Mouse (Mus musculus) thymus, adult 2 months (tissue): ENCODE data around the gene Gabrr2. TPM values are rescaled to one million over a fixed set of nuclear protein-coding genes. Genes with fewer than 3 reads are reported as not detected.

Experiments used
- DNase-seq: peaks from one replicate; pipeline ENCODE4 v3.0.0; 2021
- H3K27ac ChIP-seq: fragments of 200-500 bp; 2 replicates; pipeline ENCODE4 v1.5.1; 2012; ENCODE audit warnings: low read length, control low read depth; ENCODE audit not compliant: control insufficient read depth, insufficient read depth
- H3K27me3 ChIP-seq: fragments of 200-500 bp; 2 replicates; pipeline ENCODE4 v1.6.1; 2012; ENCODE audit warnings: mild to moderate bottlenecking, low read length, moderate library complexity, mixed read lengths; ENCODE audit not compliant: control insufficient read depth, insufficient read depth
- H3K36me3 ChIP-seq: fragments of 200-500 bp; 2 replicates; pipeline ENCODE4 v1.6.1; 2012; ENCODE audit warnings: mild to moderate bottlenecking, low read length, moderate library complexity; ENCODE audit not compliant: control insufficient read depth, insufficient read depth
- H3K4me1 ChIP-seq: fragments of 200-500 bp; replicated peaks from 2 replicates; pipeline ENCODE4 v1.6.1; 2012; ENCODE audit warnings: low read length; ENCODE audit not compliant: control insufficient read depth, insufficient read depth
- H3K4me3 ChIP-seq: fragments of 200-500 bp; 2 replicates; pipeline ENCODE4 v1.5.1; 2012; ENCODE audit warnings: mild to moderate bottlenecking, low read length, control low read depth, moderate library complexity; ENCODE audit not compliant: control insufficient read depth, insufficient read depth
- CTCF ChIP-seq: fragments of 200-500 bp; IDR thresholded peaks from 2 replicates; pipeline ENCODE4 v1.5.1; 2012; ENCODE audit warnings: mild to moderate bottlenecking, control low read depth, low read length, moderate library complexity, borderline replicate concordance; ENCODE audit not compliant: control insufficient read depth, poor library complexity, insufficient read depth; ENCODE audit errors: extremely low read depth
- POLR2A ChIP-seq: fragments of 200-500 bp; IDR thresholded peaks from 2 replicates; pipeline ENCODE4 v1.6.1; 2012; ENCODE audit warnings: mild to moderate bottlenecking, low read length, control low read depth, moderate library complexity; ENCODE audit not compliant: control insufficient read depth, poor library complexity, insufficient read depth; ENCODE audit errors: extremely low read depth
- WGBS: fragments of 180-500 bp; shearing (Covaris S2); methylation state at CpG from one replicate; pipeline ENCODE4 v1.1.7; 2018; 5-methylcytosine and 5-hydroxymethylcytosine counted together
- polyA plus RNA-seq: library from polyadenylated mRNA; depleted of rRNA; stranded (reverse); fragments of >200 nt; gene quantifications from 2 replicates; pipeline ENCODE4 v1.2.3, GENCODE M21; 2012; rRNA removed

The Gabrr2 gene
- 3.0 and 3.9 TPM in 2 replicates for polyA plus RNA-seq

DNA sequence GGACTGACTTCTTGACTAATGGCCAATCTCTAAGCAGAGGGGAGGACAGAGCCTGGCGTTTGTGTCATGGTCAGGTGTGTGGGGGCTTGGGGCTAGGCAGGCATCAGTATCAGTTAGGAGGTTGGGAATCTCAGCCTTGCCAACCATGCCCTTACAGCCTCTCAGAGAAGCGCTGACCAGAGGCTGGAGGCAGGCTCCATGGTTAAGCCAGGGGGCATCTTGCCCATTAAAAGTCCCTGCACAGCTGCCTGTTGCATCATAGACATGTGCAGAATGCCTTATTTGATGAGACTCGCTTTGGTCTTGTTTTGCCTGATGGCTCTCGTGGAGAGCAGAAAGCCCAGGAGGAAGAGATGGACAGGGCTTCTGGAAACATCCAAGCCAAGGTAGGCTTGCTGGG is at the start of gene Gabrr2:
Gene Gabrr2, plus strand, starts transcription at position 19 of the 400 bp plus-strand sequence.
- 95% methylated on average over 4 of the region's 4 CpGs for WGBS
- H3K4me1 ChIP-seq = no peaks in the 10 kb centered on the region
- H3K27ac ChIP-seq = no peak within 1 kb of the TSS
- H3K36me3 ChIP-seq = no peaks in the 10 kb centered on the region
- no peak for DNase-seq
- H3K4me3 ChIP-seq = no peak within 1 kb of the TSS
- TF ChIP-seq POLR2A (no peak), CTCF (no peak)
- H3K27me3 ChIP-seq = no peaks in the 10 kb centered on the region

DNA sequence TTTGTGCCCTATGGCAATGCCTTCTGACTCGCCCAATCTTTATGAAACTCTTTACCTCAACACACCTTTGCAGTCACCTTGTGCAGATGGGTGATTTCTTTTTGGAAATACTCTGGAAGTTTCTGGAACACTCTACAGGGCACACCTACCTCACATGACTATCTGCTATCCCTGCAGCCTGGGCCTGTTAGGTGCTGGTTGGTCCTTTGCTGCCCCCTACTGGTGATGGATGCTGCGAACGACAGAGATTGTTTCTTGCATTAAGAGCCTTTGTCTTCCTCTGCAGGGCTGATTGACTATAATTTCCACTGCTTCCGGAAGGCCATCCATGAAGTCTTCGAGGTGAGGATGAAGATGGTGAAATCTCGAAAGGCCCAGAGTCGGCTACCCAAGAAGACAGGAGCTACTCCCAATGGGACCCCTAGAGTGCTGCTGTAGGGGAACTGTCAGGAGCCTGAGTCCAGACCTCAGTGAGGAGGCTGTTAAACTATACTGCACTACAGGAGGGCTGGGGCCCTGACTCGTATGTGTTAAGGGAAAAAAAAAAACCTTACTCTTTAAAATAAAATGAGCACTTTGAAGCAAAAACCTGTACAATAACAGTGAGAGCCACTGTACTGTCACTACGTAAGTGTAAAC is 44.3 kb upstream of the Gabrr2 start:
- 42% methylated on average over 9 of the region's 9 CpGs for WGBS
- TF ChIP-seq POLR2A (no peak), CTCF (peak; percentile 74; the same call in 1 of the 2 replicates)

DNA sequence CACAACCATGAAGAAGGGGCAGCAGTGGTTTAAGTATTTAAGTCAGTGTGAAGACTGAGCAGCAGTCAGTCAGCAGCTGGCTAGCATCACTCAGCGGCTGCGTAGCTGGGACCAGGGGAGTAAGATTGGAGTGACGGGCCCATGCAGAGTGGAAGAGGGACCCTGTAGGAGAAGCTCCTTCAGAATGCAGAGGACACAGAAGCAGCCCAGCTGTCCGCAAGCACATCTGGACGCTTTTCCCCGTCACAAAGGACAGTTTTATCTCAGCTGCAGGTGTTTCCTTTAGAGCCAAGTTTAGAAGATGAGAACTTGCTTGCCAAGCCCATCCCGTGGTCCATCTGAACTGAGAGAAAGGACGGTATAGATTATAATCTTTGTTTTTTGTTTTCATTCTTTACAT is 38.4 kb upstream of the Gabrr2 start:
- no peak for DNase-seq
- H3K36me3 ChIP-seq = no peaks in the 10 kb centered on the region
- H3K27me3 ChIP-seq = no peaks in the 10 kb centered on the region
- H3K27ac ChIP-seq = no peak overlapping the region
- H3K4me3 ChIP-seq = no peak overlapping the region
- WGBS = 30% methylated on average over 8 of the region's 8 CpGs
- H3K4me1 ChIP-seq = peaks cover 6% of the 10 kb centered on the region
- TF ChIP-seq CTCF = no peak
- no peak for TF ChIP-seq POLR2A

More for the DNA sequence above, 44.3 kb upstream of the Gabrr2 start:
- no peak overlapping the region for H3K4me3 ChIP-seq
- DNase-seq = peak; percentile 87
- no peak overlapping the region for H3K27ac ChIP-seq
- H3K27me3 ChIP-seq = no peaks in the 10 kb centered on the region
- H3K4me1 ChIP-seq = no peaks in the 10 kb centered on the region
- no peaks in the 10 kb centered on the region for H3K36me3 ChIP-seq

DNA sequence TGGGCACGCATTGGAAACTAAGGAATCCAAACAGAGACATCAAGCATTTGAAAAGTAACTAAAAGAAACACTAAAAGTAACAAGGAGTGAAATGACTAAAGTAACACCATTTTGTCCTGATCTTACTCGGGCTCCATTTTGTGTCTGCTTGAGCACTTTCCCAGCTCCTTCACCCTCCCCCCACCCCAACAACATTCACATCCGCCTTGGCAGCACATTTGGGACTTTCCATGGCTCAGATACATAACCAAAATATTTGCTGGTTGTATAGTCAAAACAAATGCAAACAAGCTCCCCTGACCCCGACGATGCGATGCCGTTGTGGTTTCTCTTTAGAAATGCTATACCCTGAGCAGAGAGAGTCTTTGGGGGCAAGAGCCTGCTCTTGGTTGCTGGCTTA is 33.7 kb upstream of the Gabrr2 start:
- Histone ChIP-seq H3K4me3 (no peak overlapping the region), H3K27ac (no peak overlapping the region), H3K27me3 (no peaks in the 10 kb centered on the region), H3K4me1 (peaks cover 8% of the 10 kb centered on the region), H3K36me3 (no peaks in the 10 kb centered on the region)
- DNase-seq = no peak
- 93% methylated on average over 7 of the region's 7 CpGs for WGBS
- TF ChIP-seq CTCF (no peak), POLR2A (no peak)

DNA sequence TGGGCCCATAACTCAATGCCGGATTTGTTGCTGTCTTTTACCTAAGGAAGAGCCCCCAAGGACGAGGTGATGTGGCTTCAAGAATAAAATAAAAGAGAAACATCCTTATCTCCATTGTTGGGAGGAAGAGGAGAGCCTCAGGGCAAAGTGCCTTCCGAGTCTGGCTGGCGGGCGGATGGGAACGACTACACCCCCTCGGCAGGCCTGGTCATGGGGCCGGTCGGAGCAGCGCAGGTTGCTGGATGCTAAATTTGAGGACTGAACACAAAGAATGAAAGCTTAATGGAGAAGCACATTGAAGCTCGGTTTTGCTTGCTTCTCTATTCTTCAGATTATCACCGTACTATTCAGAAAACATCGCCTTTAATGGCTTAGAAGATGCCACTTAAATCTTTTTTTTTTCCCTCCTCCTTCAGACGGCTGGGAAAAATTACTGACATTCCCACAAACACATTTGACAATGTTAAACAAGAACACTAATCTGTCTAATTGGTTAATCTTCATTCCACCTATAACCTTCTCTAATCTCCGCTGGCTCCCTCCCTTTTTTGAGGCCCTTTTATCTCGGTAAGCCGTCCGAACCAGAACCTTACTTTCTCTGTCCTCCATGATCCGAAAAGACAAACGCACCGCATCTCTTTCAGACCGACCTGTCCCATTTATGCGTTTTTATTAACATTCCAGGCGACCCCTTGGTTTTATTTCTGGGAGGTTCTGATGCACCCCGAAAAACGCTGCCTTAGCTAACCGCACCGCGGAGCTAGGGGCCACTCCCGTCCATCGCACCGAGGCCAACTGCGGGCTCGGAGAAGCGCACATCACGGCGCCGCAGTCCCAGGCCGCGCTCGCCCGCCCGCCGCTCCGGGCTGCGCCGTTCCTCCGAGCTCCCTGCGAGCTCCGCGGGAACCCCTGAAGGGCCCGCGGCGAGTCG is 32.3 kb upstream of the Gabrr2 start:
- 17% methylated on average over 55 of the region's 55 CpGs for WGBS
- no peaks in the 10 kb centered on the region for H3K36me3 ChIP-seq
- TF ChIP-seq CTCF = no peak
- no peak for TF ChIP-seq POLR2A
- DNase-seq = no peak
- H3K4me1 ChIP-seq = 0 out of 2 replicates have a peak, but pooled peaks cover 4% of the 10 kb centered on the region
- H3K27ac ChIP-seq = no peak overlapping the region; the same call in 1 of the 2 replicates
- H3K4me3 ChIP-seq = peak overlapping the region; percentile 75
- H3K27me3 ChIP-seq = no peaks in the 10 kb centered on the region

DNA sequence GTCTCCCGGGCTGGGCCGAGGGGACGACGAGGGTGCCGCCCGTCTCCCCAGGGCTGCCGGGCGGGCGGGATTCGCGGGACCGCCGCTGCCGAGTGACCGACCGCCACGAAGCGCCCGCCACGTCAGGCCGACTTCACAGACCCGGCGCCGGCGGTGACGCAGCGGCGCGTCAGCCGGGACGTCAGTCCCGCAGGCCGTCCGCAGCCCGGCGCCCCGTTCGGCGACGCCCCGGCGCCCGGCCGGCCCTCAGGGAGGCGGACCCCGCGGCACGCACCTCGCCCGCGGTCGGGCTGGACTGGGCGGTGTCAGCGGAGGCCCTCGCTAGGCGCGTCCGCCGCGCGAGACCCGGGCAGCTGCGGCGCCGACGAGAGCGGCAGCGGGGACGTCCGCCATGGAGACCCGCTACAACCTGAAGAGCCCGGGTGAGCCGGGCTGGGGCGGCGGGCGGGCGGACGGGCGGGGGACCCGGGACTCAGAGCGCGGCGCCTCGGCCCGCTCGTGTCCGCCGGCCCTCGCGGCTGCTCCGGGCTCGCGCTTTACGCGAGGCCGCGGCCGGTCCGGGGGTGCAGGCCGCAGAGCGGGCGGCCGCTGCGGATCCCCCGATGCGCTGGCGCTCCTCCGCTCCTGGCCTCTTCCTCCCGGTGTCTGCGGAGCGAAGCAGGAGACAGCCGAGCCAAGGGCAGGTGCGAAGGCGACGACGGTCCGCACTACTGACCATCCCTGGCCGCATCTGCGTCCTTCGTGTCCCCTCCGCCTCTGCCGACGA is 31.4 kb upstream of the Gabrr2 start, which contains the start of gene Ube2j1:
Gene Ube2j1, plus strand, starts transcription at position 222 of the 766 bp plus-strand sequence.
- Histone ChIP-seq H3K4me1 (0 out of 2 replicates have a peak, but pooled peaks cover 4% of the 10 kb centered on the region), H3K4me3 (peak within 1 kb of the TSS; percentile 75), H3K27ac (no peak within 1 kb of the TSS; the same call in 1 of the 2 replicates), H3K27me3 (no peaks in the 10 kb centered on the region), H3K36me3 (no peaks in the 10 kb centered on the region)
- under 1% methylated on average over 123 of the region's 123 CpGs for WGBS
- peak; percentile 74 for DNase-seq
- TF ChIP-seq POLR2A (peak; percentile 66; the same call in 1 of the 2 replicates), CTCF (0 out of 2 replicates have a peak, but pooled peaks have one; percentile 20)
